Mouse (Mus musculus) left cerebral cortex, adult 2 months (tissue): ENCODE measurements at regions not wholly inside any gene's neighbourhood (a gene's known extent, or its start where the extent isn't known, plus 50 kb on each side); places are given as distances from the start of the nearest gene placed in this dataset.
A peak's percentile ranks its signal among the peaks of the same experiment; 100 is the strongest.

Source experiments
- DNase-seq, 2 experiments: peaks; one replicate each; pipeline ENCODE4 v3.0.0; 2021 to 2022; ENCODE audit warnings: low spot score in 2 of 2, mixed read lengths in 1 of 2; ENCODE audit errors: extremely low spot score in 1 of 2
- H3K27ac ChIP-seq: fragments of 200-600 bp; 2 replicates; pipeline ENCODE4 v1.8.1; 2022
- H3K4me3 ChIP-seq: fragments of 200-600 bp; 2 replicates; pipeline ENCODE4 v1.8.1; 2022
- CTCF ChIP-seq: fragments of 200-600 bp; IDR thresholded peaks from 2 replicates; pipeline ENCODE4 v1.8.1; 2022; ENCODE audit warnings: antibody characterized with exemption, mild to moderate bottlenecking, moderate library complexity
- intact Hi-C: fragments of 180-260 bp; cut with DNase I; formaldehyde crosslinking; loops from one replicate; pipeline ENCODE4 v1.15.1; 2025

GRCm38 (mm10) chr16:95929700-95930435 is 60.9 kb downstream of the Psmg1 start:
- DNase-seq, result no peak
- Histone ChIP-seq H3K4me3 (no peak overlapping the region), H3K27ac (no peak overlapping the region)
- intact Hi-C loops, result no loop called here
- TF ChIP-seq CTCF, result no peak

GRCm38 (mm10) chr16:95928290-95929260 is 62.2 kb downstream of the Psmg1 start:
- no peak for TF ChIP-seq CTCF
- DNase-seq, result no peak
- H3K27ac ChIP-seq, result no peak overlapping the region
- H3K4me3 ChIP-seq, result no peak overlapping the region
- intact Hi-C loops, result no loop called here

- TF ChIP-seq CTCF, result no peak
- no peak for DNase-seq
- H3K4me3 ChIP-seq, result no peak overlapping the region
- H3K27ac ChIP-seq, result no peak overlapping the region
- intact Hi-C loops, result no loop called here
Measured at GRCm38 (mm10) chr16:95926558-95926957, 64.2 kb downstream of the Psmg1 start.

- Histone ChIP-seq H3K27ac (no peak overlapping the region), H3K4me3 (no peak overlapping the region)
- DNase-seq, result no peak
- intact Hi-C loops, result no loop called here
- TF ChIP-seq CTCF, result no peak
Measured at GRCm38 (mm10) chr16:95924716-95925115, 66.0 kb downstream of the Psmg1 start.

GRCm38 (mm10) chr16:95923991-95924390 is 66.8 kb downstream of the Psmg1 start:
- TF ChIP-seq CTCF, result no peak
- intact Hi-C loops, result no loop called here
- DNase-seq, result no peak
- Histone ChIP-seq H3K4me3 (no peak overlapping the region), H3K27ac (no peak overlapping the region)

- intact Hi-C loops, result no loop called here
- H3K27ac ChIP-seq, result no peak overlapping the region
- DNase-seq, result no peak
- H3K4me3 ChIP-seq, result no peak overlapping the region
- TF ChIP-seq CTCF, result no peak
Measured at GRCm38 (mm10) chr16:95922369-95922934, 68.3 kb downstream of the Psmg1 start.

GRCm38 (mm10) chr16:95921169-95921568 is 69.6 kb downstream of the Psmg1 start:
- Histone ChIP-seq H3K27ac (no peak overlapping the region), H3K4me3 (no peak overlapping the region)
- intact Hi-C loops, result no loop called here
- no peak for DNase-seq
- TF ChIP-seq CTCF, result no peak

GRCm38 (mm10) chr16:95918651-95919425 is 71.9 kb downstream of the Psmg1 start:
- intact Hi-C loops, result no loop called here
- Histone ChIP-seq H3K4me3 (no peak overlapping the region), H3K27ac (no peak overlapping the region)
- TF ChIP-seq CTCF, result no peak
- peak; percentile 43 to 50 for DNase-seq

- no peak for DNase-seq
Measured at GRCm38 (mm10) chr16:95917635-95918407, 72.9 kb downstream of the Psmg1 start.

GRCm38 (mm10) chr16:95913879-95914278 is 76.9 kb downstream of the Psmg1 start:
- no peak overlapping the region for H3K4me3 ChIP-seq
- intact Hi-C loops, result no loop called here
- DNase-seq, result peak in 1 of 2 experiments; percentile 16
- TF ChIP-seq CTCF, result no peak
- H3K27ac ChIP-seq, result no peak overlapping the region

More at GRCm38 (mm10) chr16:95917635-95918407, 72.9 kb downstream of the Psmg1 start:
- no peak for TF ChIP-seq CTCF
- no peak overlapping the region for H3K27ac ChIP-seq
- no peak overlapping the region for H3K4me3 ChIP-seq
- intact Hi-C loops, result no loop called here
